Mouse (Mus musculus) monocyte, adult 5-6 weeks (primary cell): Measurements from ENCODE around the gene Prkag2. TPM values are rescaled to one million over a fixed set of nuclear protein-coding genes. Genes with fewer than 3 reads are reported as not detected.
A peak's percentile ranks its signal among the peaks of the same experiment; 100 is the strongest.

Source experiments
- ATAC-seq: fragments of 153-309, 156-312 bp; replicated peaks from 2 replicates; pipeline ENCODE4 v1.8.0; 2017; ENCODE audit warnings: mild to moderate bottlenecking; ENCODE audit not compliant: low TSS enrichment, insufficient number of reproducible peaks, severe bottlenecking, poor library complexity, low FRiP score
- total RNA-seq: library from RNA; stranded (forward); fragments of 200-1000, 200-491, 200-594 nt; gene quantifications from 3 replicates; pipeline ENCODE4 v1.2.3, GENCODE M21; 2017

The Prkag2 gene
- total RNA-seq, 1 experiment from 2014 or later, result 61.0 TPM

DNA sequence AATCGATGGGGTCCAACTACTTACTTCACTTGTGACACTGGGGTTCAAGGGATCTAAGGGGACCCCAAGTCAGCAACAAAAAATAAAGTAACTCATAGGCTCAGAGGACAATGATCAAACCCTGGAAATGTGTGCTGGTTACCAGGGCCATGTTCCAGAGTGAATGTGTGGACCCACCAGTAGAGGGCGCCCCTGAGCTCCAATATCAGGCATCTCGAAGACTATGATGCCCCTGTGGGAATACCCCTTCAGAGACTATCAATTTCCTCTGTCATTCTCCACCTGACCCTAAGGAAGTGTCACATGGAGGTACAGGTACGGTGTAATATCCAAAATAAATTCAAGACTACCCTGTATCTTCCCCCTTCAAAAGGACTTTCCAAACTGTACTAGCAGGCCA lies 77.5 kb downstream of the Prkag2 start:
- 0 out of 2 replicates have a peak, but pooled peaks have one; percentile 28 for ATAC-seq

GRCm38 (mm10) chr5:25019221-25019620 lies 81.2 kb downstream of the Prkag2 start:
- no peak for ATAC-seq

GRCm38 (mm10) chr5:25012134-25012533 lies 88.3 kb downstream of the Prkag2 start:
- ATAC-seq, result no peak

- peak; percentile 59; the same call in 1 of the 2 replicates for ATAC-seq
Measured at GRCm38 (mm10) chr5:25011019-25011485, 89.4 kb downstream of the Prkag2 start.

- ATAC-seq, result peak; percentile 76
Measured at GRCm38 (mm10) chr5:25010438-25010892, 90.0 kb downstream of the Prkag2 start.

DNA sequence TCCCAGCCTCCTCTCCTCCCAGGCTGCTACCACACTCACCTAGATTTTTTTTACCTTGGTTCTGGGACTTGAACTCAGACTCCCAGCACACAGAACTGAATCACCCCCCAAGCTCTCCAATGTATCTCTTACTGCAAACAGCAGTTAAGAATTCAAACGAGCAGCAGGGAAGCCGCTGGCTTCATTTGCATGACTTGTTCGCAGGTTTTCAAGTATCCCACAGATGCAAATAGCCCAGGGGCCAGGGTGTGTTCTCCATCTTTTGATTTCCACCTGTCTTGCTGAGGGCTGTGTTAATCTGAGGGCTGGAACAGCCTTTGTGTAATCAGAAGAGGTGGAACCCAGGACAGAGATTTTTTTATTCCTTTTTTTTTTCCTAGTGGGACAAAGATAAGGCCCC lies 90.7 kb downstream of the Prkag2 start:
- ATAC-seq, result no peak

DNA sequence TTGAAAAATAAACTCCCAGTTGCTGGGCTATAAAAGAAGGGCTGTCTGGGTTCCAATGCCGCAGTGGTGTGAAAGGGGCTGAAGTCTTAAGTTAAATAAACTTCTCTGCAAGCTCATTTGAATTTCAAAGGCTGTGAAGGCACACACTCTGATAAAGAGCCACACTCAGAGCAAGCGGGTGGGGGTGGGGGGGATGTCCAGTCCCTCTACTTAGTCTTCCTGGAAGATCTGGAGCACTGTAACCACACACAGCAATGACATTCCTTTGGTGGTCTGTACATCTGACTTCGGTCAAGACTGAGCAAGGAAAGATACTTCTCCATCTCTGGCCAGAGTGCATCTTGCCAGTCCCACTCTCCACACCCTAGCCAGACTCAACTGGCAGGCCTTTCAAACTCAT lies 91.5 kb downstream of the Prkag2 start:
- ATAC-seq, result no peak

DNA sequence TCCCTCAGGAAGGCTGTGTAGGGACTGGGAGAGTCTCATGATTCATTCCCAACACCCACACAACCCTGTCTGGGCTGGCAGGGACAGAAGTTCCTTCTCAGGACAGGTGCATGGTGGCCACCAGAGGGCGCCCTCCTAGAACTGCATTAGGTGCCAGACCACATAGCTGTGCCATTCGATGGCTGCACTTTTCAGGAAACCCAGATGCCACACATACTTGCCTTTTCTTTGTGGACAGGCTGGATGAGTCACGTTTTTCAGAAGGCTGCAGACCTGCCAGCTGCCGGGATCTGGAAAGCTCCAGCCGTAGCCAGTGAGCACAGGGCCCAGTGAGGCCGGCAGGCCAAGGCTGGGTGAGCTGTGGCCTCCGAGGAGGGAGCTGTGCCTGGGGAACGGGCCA lies 93.6 kb downstream of the Prkag2 start:
- ATAC-seq, result peak; percentile 46

- no peak for ATAC-seq
Measured at GRCm38 (mm10) chr5:25005532-25006129, 94.8 kb downstream of the Prkag2 start.

GRCm38 (mm10) chr5:25001391-25001794 lies 99.0 kb downstream of the Prkag2 start:
- ATAC-seq, result no peak

- ATAC-seq, result no peak
Measured at GRCm38 (mm10) chr5:24999351-24999750, 101.1 kb downstream of the Prkag2 start.

DNA sequence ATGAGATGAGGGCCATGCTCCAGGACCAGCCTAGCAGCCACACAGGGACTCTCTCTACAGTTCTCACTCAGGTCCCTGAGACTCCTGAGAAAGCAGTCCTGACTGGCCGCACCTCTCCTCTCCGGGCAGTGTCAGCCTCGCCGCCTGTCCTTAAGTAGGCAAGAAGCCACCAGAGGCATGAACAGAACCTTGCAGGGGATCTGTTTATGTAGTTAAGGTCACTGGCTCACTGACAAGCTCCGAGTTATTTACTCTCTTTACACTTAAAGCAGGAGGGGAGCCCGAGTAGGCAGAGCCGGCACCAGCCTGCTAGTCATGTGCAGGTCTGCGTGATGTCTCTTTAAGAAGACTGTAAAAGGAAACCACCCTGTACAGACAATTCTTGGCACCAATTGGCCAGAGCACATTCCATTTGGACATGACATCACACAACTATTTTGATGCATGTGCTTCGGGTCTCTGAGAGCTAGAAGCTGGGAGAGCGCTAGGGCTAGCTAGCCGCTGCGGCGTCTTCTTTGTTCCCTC lies 104.8 kb downstream of the Prkag2 start:
- ATAC-seq, result no peak

DNA sequence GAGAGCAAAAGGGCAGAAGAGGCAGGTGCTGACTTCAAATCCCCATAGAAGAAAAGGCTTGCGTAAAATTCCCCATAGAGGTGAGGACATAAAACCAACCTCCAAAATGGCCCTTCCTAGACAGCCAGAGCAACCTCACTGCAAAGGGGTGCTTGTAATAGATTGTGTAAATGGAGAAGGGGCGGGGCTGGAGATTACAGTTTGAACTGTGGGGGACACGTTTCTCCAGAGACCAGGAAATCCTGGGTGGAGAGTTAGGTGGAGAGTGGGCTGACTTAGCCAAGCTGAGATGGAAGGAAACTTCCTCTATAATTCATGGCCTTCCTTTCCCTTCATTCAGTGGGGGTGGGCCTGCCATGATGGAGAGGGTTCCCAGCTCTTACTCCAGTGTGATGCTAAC lies 107.3 kb downstream of the Prkag2 start:
- ATAC-seq, result no peak

GRCm38 (mm10) chr5:24991575-24991974 lies 108.9 kb downstream of the Prkag2 start:
- no peak for ATAC-seq

DNA sequence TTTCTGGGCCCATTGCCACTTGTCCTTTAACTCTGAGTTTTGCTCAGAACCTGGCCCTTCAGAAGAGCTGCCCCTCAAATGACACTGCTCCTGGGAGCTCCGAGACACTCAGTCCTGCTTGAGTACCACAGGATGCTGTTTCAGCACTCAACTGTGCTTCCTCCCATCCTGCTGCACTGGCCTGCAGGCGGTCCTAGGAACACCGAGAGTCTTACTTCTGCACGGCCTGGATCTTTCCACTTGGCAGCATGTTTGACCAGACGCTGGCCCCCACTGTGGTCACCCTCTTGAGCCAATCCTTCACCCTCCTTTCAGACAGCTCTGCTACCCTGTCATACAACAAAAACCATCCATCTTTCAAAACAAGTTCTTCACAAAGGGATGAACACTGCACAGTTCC lies 110.0 kb downstream of the Prkag2 start:
- no peak for ATAC-seq

DNA sequence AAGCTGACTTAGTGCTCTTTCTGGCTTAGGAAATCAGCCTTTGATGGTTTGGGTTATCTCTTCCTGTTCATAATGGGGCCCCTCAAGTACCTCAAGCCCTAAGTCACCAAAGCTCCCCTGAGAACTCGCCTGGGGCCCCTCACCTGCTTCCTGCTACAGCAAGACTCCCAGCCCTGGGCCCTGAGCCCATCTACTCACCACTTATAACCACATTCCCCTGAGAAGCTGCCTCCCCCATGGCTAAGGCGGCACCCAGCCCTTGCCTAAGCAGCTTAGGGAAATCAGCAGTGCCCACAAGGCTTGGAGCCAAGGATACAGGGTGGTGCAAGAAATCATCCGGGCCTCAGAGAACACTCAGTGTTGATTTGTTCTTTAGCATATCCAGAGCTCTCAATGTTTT lies 110.8 kb downstream of the Prkag2 start:
- ATAC-seq, result no peak

- no peak for ATAC-seq
Measured at GRCm38 (mm10) chr5:24986956-24987355, 113.5 kb downstream of the Prkag2 start.

GRCm38 (mm10) chr5:24986204-24986940 lies 114.1 kb downstream of the Prkag2 start:
- no peak for ATAC-seq

GRCm38 (mm10) chr5:24985434-24986176 lies 114.8 kb downstream of the Prkag2 start:
- ATAC-seq, result no peak
